Comparison of ENCODE assay signal across 8 mouse cellular contexts in the genomic region with DNA sequence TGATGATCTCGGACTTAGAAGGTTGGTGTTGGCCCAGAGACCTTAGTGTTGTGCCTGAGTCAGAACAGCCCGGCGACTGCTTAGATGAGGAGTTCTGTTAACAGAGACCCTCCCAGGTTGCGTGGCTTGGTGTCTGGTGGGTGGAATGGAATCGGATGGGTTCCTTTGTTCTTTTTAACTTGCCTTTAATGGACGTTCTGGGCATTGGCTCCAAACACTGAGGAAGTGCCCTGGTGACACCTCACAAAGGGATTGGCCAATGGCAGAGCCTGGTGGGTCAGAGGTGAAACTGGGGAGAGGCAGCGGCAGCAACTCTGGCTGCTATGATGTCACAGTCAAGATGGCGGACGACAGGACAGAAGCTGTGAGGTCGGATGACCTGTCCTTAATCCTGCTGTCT.
"Had no signal": no experiment of that assay in that cellular context is flagged by ENCODE, and none has a peak within 500 bp of the region (broad histone marks: within the 10 kb centered on the region; RNA-seq: fewer than 3 reads in every experiment).

No protein-coding gene starts in this region.

- DNase-seq: liver, postnatal 0 days; lung, adult 2 months; lung, postnatal 14 days; lung, postnatal 36 days; right cerebral cortex, postnatal 14 days; thymus, adult 2 months; thymus, postnatal 25 days; thymus, postnatal 4 days had no signal
